Mouse (Mus musculus): ENCODE measurements at regions not wholly inside any gene's neighbourhood (a gene's known extent, or its start where the extent isn't known, plus 50 kb on each side); places are given as distances from the start of the nearest gene placed in this dataset.

GRCm38 (mm10) chr9:17294327-17294726 lies 793.2 kb upstream of the Fat3 start:
- DNase-seq (ENCODE audit: low spot score) (no peak), ATAC-seq (ENCODE audit: insufficient read depth, low read depth) (no peak)
- no peaks in the 10 kb centered on the region for H3K4me1 ChIP-seq (ENCODE audit: control insufficient read depth, insufficient read depth)
- WGBS = 76% methylated on average over 1 of the region's 1 CpGs
- no peaks in the 10 kb centered on the region for H3K36me3 ChIP-seq (replicated peaks; ENCODE audit: control insufficient read depth, insufficient read depth, low read length)
- no peaks in the 10 kb centered on the region for H3K27me3 ChIP-seq (ENCODE audit: control insufficient read depth, insufficient read depth, low read length)
- H3K27ac ChIP-seq (ENCODE audit: low read depth) = no peak overlapping the region
- H3K4me2 ChIP-seq (ENCODE audit: low read depth, low read length) = no peak overlapping the region
- TF ChIP-seq EP300 (IDR thresholded peaks at IDR 0.05; ENCODE audit: low read depth) (no peak), CTCF (IDR thresholded peaks at IDR 0.05; ENCODE audit: low read depth) (no peak)
- H3K9me3 ChIP-seq (replicated peaks; ENCODE audit: control insufficient read depth, low read length) = no peaks in the 10 kb centered on the region
- no peak overlapping the region for H3K4me3 ChIP-seq (ENCODE audit: low read depth, low read length)
- no peak overlapping the region for H3K9ac ChIP-seq (replicated peaks; ENCODE audit: low read depth, low read length)

- Histone ChIP-seq H3K27ac (ENCODE audit: low read depth) (no peak overlapping the region), H3K36me3 (replicated peaks; ENCODE audit: control insufficient read depth, insufficient read depth, low read length) (no peaks in the 10 kb centered on the region), H3K4me2 (ENCODE audit: low read depth, low read length) (no peak overlapping the region), H3K4me1 (ENCODE audit: control insufficient read depth, insufficient read depth) (no peaks in the 10 kb centered on the region), H3K27me3 (ENCODE audit: control insufficient read depth, insufficient read depth, low read length) (no peaks in the 10 kb centered on the region), H3K4me3 (ENCODE audit: low read depth, low read length) (no peak overlapping the region), H3K9ac (replicated peaks; ENCODE audit: low read depth, low read length) (no peak overlapping the region), H3K9me3 (replicated peaks; ENCODE audit: control insufficient read depth, low read length) (no peaks in the 10 kb centered on the region)
- TF ChIP-seq CTCF (IDR thresholded peaks at IDR 0.05; ENCODE audit: low read depth) (no peak), EP300 (IDR thresholded peaks at IDR 0.05; ENCODE audit: low read depth) (no peak)
- WGBS = 27% methylated on average over 6 of the region's 6 CpGs
- no peak for ATAC-seq (ENCODE audit: insufficient read depth, low read depth)
- DNase-seq (ENCODE audit: low spot score) = no peak
These were observed 787.9 kb upstream of the Fat3 start for GRCm38 (mm10) chr9:17288790-17289596.

- Histone ChIP-seq H3K9ac (replicated peaks; ENCODE audit: low read depth, low read length) (no peak overlapping the region), H3K27ac (ENCODE audit: low read depth) (no peak overlapping the region), H3K4me1 (ENCODE audit: control insufficient read depth, insufficient read depth) (no peaks in the 10 kb centered on the region), H3K9me3 (replicated peaks; ENCODE audit: control insufficient read depth, low read length) (no peaks in the 10 kb centered on the region), H3K27me3 (ENCODE audit: control insufficient read depth, insufficient read depth, low read length) (no peaks in the 10 kb centered on the region), H3K36me3 (replicated peaks; ENCODE audit: control insufficient read depth, insufficient read depth, low read length) (no peaks in the 10 kb centered on the region), H3K4me2 (ENCODE audit: low read depth, low read length) (no peak overlapping the region), H3K4me3 (ENCODE audit: low read depth, low read length) (no peak overlapping the region)
- TF ChIP-seq EP300 (IDR thresholded peaks at IDR 0.05; ENCODE audit: low read depth) = no peak
- DNase-seq (ENCODE audit: low spot score) = no peak
- ATAC-seq (ENCODE audit: insufficient read depth, low read depth) = no peak
- WGBS = 65% methylated on average over 4 of the region's 4 CpGs
These were observed 778.4 kb upstream of the Fat3 start for GRCm38 (mm10) chr9:17279334-17279990.

- H3K9ac ChIP-seq (replicated peaks; ENCODE audit: low read depth, low read length) = no peak overlapping the region
- no peaks in the 10 kb centered on the region for H3K36me3 ChIP-seq (replicated peaks; ENCODE audit: control insufficient read depth, insufficient read depth, low read length)
- no peak overlapping the region for H3K4me2 ChIP-seq (ENCODE audit: low read depth, low read length)
- WGBS = 58% methylated on average over 2 of the region's 2 CpGs
- no peak overlapping the region for H3K27ac ChIP-seq (ENCODE audit: low read depth)
- DNase-seq (ENCODE audit: low spot score) (no peak), ATAC-seq (ENCODE audit: insufficient read depth, low read depth) (no peak)
- H3K4me1 ChIP-seq (ENCODE audit: control insufficient read depth, insufficient read depth) = no peaks in the 10 kb centered on the region
- TF ChIP-seq CTCF (IDR thresholded peaks at IDR 0.05; ENCODE audit: low read depth) = no peak
- no peak for TF ChIP-seq EP300 (IDR thresholded peaks at IDR 0.05; ENCODE audit: low read depth)
- H3K4me3 ChIP-seq (ENCODE audit: low read depth, low read length) = no peak overlapping the region
- H3K27me3 ChIP-seq (ENCODE audit: control insufficient read depth, insufficient read depth, low read length) = no peaks in the 10 kb centered on the region
- H3K9me3 ChIP-seq (replicated peaks; ENCODE audit: control insufficient read depth, low read length) = no peaks in the 10 kb centered on the region
These were observed 771.5 kb upstream of the Fat3 start for GRCm38 (mm10) chr9:17272616-17273015.

GRCm38 (mm10) chr9:17269624-17270023 lies 768.5 kb upstream of the Fat3 start:
- Histone ChIP-seq H3K4me2 (ENCODE audit: low read depth, low read length) (no peak overlapping the region), H3K9me3 (replicated peaks; ENCODE audit: control insufficient read depth, low read length) (no peaks in the 10 kb centered on the region), H3K9ac (replicated peaks; ENCODE audit: low read depth, low read length) (no peak overlapping the region), H3K27ac (ENCODE audit: low read depth) (no peak overlapping the region), H3K36me3 (replicated peaks; ENCODE audit: control insufficient read depth, insufficient read depth, low read length) (no peaks in the 10 kb centered on the region), H3K4me3 (ENCODE audit: low read depth, low read length) (no peak overlapping the region), H3K4me1 (ENCODE audit: control insufficient read depth, insufficient read depth) (no peaks in the 10 kb centered on the region), H3K27me3 (ENCODE audit: control insufficient read depth, insufficient read depth, low read length) (no peaks in the 10 kb centered on the region)
- 35% methylated on average over 1 of the region's 1 CpGs for WGBS
- TF ChIP-seq CTCF (IDR thresholded peaks at IDR 0.05; ENCODE audit: low read depth) = peak; percentile 46
- TF ChIP-seq EP300 (IDR thresholded peaks at IDR 0.05; ENCODE audit: low read depth) = no peak
- ATAC-seq (ENCODE audit: insufficient read depth, low read depth) (peak; percentile 75), DNase-seq (ENCODE audit: low spot score) (peak; percentile 75)
